Comparison of ENCODE assay signal across 16 mouse cellular contexts in genomic region chr5:29854971-29855370, GRCm38 (mm10).
"Had no signal": no experiment of that assay in that cellular context is flagged by ENCODE, and none has a peak within 500 bp of the region (broad histone marks: within the 10 kb centered on the region; RNA-seq: fewer than 3 reads in every experiment).

No protein-coding gene starts in this region.

- DNase-seq: kidney, adult 18-20 months; kidney, postnatal 25 days; lung, postnatal 14 days; lung, postnatal 4 days; right cerebral cortex, postnatal 14 days; right cerebral cortex, postnatal 4 days; thymus, adult 2 months; thymus, postnatal 14 days; thymus, postnatal 4 days had no signal

- H3K4me3 ChIP-seq: layer of hippocampus, adult 2 months; midbrain, embryonic 12.5 days; midbrain, embryonic 15.5 days; neural tube, embryonic 13.5 days had no signal

- H3K4me1 ChIP-seq: midbrain, embryonic 12.5 days; midbrain, embryonic 15.5 days; neural tube, embryonic 13.5 days had no signal

- H3K9ac ChIP-seq: liver, embryonic 14.5 days; midbrain, embryonic 12.5 days; midbrain, embryonic 15.5 days; neural tube, embryonic 13.5 days had no signal

- H3K4me2 ChIP-seq: midbrain, embryonic 12.5 days; midbrain, embryonic 15.5 days; neural tube, embryonic 13.5 days had no signal

- ATAC-seq: midbrain, embryonic 15.5 days had no signal

- H3K9me3 ChIP-seq: midbrain, embryonic 12.5 days; midbrain, embryonic 15.5 days; neural tube, embryonic 13.5 days had no signal

- H3K27ac ChIP-seq: kidney, postnatal 0 days; layer of hippocampus, adult 2 months; liver, embryonic 14.5 days; midbrain, embryonic 12.5 days; midbrain, embryonic 15.5 days; neural tube, embryonic 13.5 days; stomach, postnatal 0 days had no signal

- H3K27me3 ChIP-seq: midbrain, embryonic 12.5 days; midbrain, embryonic 15.5 days; neural tube, embryonic 13.5 days had no signal

- H3K36me3 ChIP-seq: midbrain, embryonic 12.5 days; midbrain, embryonic 15.5 days; neural tube, embryonic 13.5 days had no signal
